Mouse (Mus musculus) cerebellum, postnatal 25 days (tissue): ENCODE measurements at regions not wholly inside any gene's neighbourhood (a gene's known extent, or its start where the extent isn't known, plus 50 kb on each side); places are given as distances from the start of the nearest gene placed in this dataset.

Source experiments
- DNase-seq, 2 experiments: peaks; one replicate each; pipeline ENCODE4 v3.0.0; 2021; ENCODE audit warnings: mixed read lengths in 2 of 2

GRCm38 (mm10) chr11:38938124-38938883 lies 1702.5 kb upstream of the Tenm2 start:
- peak in 1 of 2 experiments; percentile 2 for DNase-seq
